Mouse (Mus musculus) lung, postnatal 0 days (tissue): ENCODE measurements around the gene Vim.

ENCODE experiments used
- CTCF ChIP-seq: IDR thresholded peaks from 2 replicates; pipeline ENCODE4 v1.5.1; 2016; ENCODE audit warnings: antibody characterized with exemption, mild to moderate bottlenecking
- EP300 ChIP-seq: IDR thresholded peaks from 2 replicates; pipeline ENCODE4 v1.6.1; 2016; ENCODE audit warnings: antibody characterized with exemption, mild to moderate bottlenecking, control low read depth

- TF ChIP-seq EP300 (0 out of 2 replicates have a peak, but pooled peaks have one; percentile 42), CTCF (peak; percentile 74)
These were observed 1.6 kb downstream of the Vim start for GRCm38 (mm10) chr2:13575287-13575801.
